Mouse (Mus musculus): ENCODE data around the gene Vps26a. TPM values are rescaled to one million over a fixed set of nuclear protein-coding genes. Genes with fewer than 3 reads are reported as not detected.

Vps26a gene
- 23.9 TPM for total RNA-seq (2023)

GRCm38 (mm10) chr10:62486618-62487415, at the start of gene Vps26a:
TSS of gene Vps26a (minus strand) at chr10:62486805.

GRCm38 (mm10) chr10:62527351-62527750, 40.7 kb upstream of the Vps26a start, which contains the start of gene Srgn:
TSS of gene Srgn (minus strand) at chr10:62527451.

GRCm38 (mm10) chr10:62449364-62450279, 37.0 kb downstream of the Vps26a start, which contains the start of the genes 4930507D05Rik and Supv3l1:
TSS of gene 4930507D05Rik (plus strand) at chr10:62449489.
TSS of gene Supv3l1 (minus strand) at chr10:62449738.

GRCm38 (mm10) chr10:62422255-62422654, 64.3 kb downstream of the Vps26a start, which contains the start of gene Hkdc1:
TSS of gene Hkdc1 (minus strand) at chr10:62422491.

Other genes with a start within 250 kb of the Vps26a start
- not detected for gene Tacr2, start 234.4 kb downstream of the Vps26a start, total RNA-seq (2023)
- gene Hk1, start 106.9 kb downstream of the Vps26a start, total RNA-seq (2023), result 67.3 TPM
- not detected for gene Hkdc1, start 64.3 kb downstream of the Vps26a start, total RNA-seq (2023)
- gene 4930507D05Rik, start 37.3 kb downstream of the Vps26a start, total RNA-seq (2023), result 0.95 TPM
- 23.4 TPM for gene Supv3l1, start 37.1 kb downstream of the Vps26a start, total RNA-seq (2023)
- 418 TPM for gene Srgn, start 40.6 kb upstream of the Vps26a start, total RNA-seq (2023)
- gene Kif1bp, start 91.7 kb upstream of the Vps26a start, total RNA-seq (2023), result 23.9 TPM
- 145 TPM for gene Ddx21, start 115.5 kb upstream of the Vps26a start, total RNA-seq (2023)
- gene Ddx50, start 164.4 kb upstream of the Vps26a start, total RNA-seq (2023), result 156 TPM
- gene Stox1, start 239.3 kb upstream of the Vps26a start, total RNA-seq (2023), result 0.21 TPM

Measured in CD4-positive naive resting alpha-beta T cell, adult 57 days (primary cell).